Mouse (Mus musculus) CD4-positive naive resting alpha-beta T cell, adult 57 days (primary cell): ENCODE results near the gene Sf1. TPM values are rescaled to one million over a fixed set of nuclear protein-coding genes. Genes with fewer than 3 reads are reported as not detected.

Experiments used
- total RNA-seq: library from RNA; stranded (reverse); gene quantifications from one replicate; pipeline ENCODE4 v1.2.4, GENCODE M21; 2023

The Sf1 gene
- 1,089 TPM for total RNA-seq

DNA sequence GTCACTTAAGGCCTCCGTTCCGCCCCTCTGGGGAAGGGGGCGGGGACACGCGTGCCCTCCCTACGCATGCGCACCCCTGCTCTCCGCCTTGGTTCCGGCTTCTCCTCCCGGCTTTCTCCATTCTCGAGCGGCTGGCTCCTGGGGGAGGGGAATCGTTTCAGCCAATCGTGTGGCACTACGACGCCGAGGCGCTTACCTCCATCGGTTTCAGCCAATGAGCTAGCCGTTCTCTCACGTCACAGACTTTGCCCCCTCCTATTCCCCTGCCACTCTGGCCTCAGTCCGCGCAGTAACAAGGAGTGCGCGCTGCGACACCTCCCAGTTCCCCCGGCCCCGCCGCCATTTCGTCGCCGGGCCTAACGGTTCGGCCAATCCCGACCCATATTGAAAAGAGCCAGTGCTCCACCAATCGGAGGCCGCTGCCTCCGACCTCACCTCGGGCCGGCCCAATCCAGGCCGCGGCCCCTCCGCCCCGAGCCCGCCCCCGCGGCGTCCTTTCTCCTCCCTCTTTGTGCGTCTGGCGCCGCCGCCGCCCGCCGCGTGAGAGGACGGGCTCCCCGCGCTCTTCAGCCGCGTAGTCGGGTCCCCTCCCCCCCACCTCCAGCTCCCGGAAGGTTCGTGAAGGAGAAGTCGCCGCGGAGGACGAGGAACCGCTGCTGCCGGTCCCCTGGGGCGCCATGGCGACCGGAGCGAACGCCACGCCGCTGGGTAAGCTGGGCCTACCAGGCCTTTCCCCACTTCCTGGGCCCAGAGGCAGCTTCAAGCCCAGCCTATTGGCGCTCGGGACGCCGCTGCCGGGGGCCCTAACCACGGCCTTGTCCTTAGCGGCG, at the start of gene Sf1:
Sf1 (plus strand) TSS at position 280 of the 830 bp plus-strand sequence.

DNA sequence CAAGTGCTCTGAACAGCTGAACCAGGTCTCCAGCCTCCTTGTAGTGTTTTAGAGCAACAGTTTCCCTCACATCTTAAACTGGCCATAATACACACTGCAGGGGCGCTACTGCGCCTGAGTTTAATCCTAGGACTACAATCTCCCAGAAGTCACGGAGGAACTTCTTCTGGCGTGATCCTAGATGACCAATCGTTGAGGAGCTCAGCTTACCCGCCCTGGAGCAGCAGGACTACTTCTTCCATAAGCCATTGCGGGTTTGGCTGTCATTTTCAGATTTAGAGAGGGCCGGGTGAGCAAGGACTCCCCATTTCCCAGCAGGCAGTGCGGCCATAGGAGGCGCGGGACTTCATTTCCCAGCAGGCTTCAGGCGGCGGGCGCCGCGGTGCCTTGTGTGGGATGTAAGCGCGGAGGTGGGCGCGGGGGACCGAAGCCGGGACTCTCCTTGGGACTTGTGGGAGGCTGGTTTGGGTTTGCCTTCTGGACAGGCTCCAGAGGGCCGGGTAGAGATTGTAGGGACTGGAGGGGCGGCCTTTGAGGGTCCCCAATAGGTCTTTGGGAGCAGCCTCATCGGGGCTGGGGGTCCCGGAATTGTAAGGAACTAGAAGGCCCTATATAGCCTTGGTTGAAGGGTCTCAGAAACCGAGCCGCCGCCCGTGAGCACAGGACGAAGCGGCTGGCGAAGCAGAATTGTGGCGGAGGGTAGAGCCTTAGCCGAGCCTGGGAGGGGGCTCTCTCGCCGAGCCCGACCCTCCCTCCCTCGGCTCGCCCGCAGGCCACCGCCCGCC, 28.6 kb upstream of the Sf1 start, which contains the start of gene Men1:
Men1 (plus strand) TSS at position 307 of the 785 bp plus-strand sequence.

DNA sequence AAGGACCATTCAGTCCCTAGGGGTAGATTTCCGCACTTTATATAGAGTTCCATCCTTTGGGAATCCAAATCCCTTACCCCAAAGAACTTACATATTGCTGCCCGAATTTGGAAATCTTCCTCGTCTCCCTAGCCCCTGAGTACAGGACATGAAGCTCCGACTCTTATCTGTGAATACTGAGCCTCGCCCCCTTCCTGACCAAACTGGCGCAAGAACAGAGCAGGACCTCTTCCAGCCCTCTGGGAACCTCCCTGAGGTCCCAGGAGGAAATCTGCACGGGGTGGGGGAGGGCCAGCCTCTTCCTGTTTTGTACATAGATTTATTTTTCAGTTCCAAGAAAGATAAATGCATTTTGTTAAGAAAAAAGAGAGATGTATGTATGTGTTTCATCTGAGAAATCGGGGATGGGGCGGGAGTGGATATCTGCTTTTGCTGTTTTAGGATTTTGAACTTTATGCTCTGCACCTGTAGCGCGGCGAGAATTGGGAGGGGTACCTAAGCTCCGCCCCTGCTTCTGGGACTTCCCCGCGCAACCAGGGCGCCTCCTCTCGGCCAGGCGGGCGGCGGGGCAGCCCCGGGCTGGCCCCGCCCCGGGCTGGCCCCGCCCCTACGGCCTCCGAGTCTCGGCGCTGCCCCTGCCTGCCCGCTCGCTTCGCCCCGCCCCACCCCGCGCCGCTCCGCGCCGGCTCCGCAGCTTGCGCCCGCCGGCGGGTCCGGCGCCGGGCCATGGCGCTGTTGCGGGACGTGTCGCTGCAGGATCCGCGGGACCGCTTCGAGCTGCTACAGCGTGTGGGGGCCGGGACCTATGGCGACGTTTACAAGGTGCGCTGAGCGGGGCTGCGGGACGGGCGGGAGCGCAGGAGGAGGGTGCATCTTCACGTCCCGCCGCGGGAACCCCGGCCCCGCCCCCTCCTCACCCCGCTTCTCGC, 22.7 kb upstream of the Sf1 start, which contains the start of gene Map4k2:
Map4k2 (plus strand) TSS at position 612 of the 929 bp plus-strand sequence.

DNA sequence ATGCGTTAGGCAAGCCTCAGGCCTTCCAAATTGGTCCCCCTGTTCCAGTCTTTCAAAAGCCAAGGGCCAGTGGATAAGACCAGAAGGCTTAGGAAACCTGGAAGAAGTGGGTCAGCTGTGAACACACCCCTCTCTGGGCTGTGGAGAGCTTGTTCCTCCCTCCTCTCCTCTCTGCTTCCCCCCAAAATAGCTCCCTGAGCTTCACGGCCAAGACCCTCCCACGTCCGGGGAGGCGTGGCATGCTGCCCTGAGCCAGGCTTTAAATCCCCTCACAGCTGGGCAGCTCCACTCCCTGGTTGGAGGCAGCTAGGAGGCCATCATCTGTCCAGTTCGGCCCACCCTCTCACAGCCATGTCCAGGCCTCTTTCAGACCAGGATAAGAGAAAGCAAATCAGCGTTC, 20.6 kb downstream of the Sf1 start, which contains the start of gene Pygm:
Pygm (plus strand) TSS at position 272 of the 400 bp plus-strand sequence.

DNA sequence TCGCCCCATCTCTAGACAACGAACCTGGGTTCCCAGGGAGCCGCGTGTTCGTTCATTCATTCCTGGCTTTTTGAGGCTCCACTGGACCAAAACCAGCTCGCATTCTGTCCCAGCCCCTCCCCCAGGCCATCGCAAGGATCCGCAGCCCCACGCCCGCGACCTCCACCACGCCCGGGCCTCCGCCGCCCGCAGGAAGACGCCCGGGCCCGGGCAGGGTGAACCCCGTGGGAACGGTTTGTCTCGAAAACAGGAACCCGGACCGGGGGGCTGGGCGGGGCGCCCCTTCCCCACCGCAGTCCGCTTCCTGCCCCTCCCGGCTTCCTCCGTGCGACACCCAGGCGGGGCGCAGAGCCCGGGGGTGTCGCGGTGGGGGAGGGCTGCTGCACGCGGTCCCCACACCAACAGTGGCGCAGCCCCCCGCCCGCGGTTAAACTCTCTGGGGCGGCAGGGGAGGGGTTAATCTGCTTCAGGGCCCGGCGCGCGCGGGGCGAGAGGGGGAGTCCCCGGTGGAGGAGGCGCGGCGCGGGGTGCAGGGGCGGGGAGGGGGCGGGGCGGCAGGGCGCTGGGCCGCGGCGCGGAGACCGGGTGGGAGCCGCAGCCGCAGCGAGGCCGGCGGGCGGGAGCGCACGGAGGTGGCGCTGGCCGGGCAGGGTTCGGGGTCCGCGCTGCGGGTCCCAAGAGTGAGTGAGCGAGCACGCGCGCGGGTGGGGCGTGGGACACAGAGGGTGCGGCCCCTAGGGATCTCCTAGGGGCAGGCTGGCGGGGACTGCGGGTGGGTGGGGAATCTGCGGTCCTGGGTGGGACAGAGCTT, 36.0 kb downstream of the Sf1 start, which contains the start of gene Rasgrp2:
Rasgrp2 (plus strand) TSS at position 56 of the 811 bp plus-strand sequence.

DNA sequence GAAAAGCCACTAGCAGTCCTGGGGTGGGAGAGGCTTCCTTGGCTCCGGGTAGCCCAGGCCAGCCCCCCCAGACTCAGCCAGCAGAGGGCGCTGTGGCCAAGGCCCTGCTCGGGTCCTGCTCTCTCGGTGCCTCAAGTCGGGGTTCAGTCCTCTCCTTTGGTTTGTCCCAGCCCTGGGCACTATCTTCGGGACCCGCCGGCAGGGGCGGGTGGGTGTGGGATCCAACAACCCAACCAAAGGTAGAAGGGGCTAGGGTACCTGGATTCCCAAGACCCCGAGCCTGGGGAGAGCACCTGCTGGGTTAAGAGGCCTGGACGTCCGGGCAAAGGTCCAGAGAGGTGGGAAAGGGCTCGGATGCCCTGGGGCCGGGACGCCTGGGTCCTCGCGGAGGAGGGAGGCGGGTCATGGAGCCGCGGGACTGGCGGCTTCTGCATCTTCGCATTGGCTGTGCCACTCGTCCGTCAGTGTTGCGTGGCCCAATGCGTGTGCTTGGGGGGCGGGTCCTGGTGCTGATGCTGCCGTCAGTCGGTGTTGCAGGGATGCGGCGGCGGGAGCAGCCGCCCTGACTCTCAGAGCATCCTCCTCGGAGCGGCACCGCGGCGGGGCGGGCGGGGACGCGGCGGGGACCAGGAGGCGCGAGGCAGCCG, 54.9 kb downstream of the Sf1 start, which contains the start of gene Nrxn2:
Nrxn2 (plus strand) TSS at position 499 of the 647 bp plus-strand sequence.

Other genes with a start within 250 kb of the Sf1 start
- 13.2 TPM for gene Sac3d1, start 245.0 kb upstream of the Sf1 start, total RNA-seq
- 33.3 TPM for gene Snx15, start 235.4 kb upstream of the Sf1 start, total RNA-seq
- gene Batf2, start 222.7 kb upstream of the Sf1 start, total RNA-seq = not detected
- 26.4 TPM for gene Arl2, start 222.1 kb upstream of the Sf1 start, total RNA-seq
- gene Majin, start 179.3 kb upstream of the Sf1 start, total RNA-seq = not detected
- not detected for gene Gpha2, start 137.3 kb upstream of the Sf1 start, total RNA-seq
- 26.0 TPM for gene Ppp2r5b, start 127.8 kb upstream of the Sf1 start, total RNA-seq
- 188 TPM for gene Atg2a, start 122.0 kb upstream of the Sf1 start, total RNA-seq
- gene Ehd1, start 87.0 kb upstream of the Sf1 start, total RNA-seq = 24.4 TPM
- 8.2 TPM for gene Cdc42bpg, start 57.2 kb upstream of the Sf1 start, total RNA-seq
- 38.0 TPM for gene Men1, start 28.7 kb upstream of the Sf1 start, total RNA-seq
- gene Map4k2, start 22.6 kb upstream of the Sf1 start, total RNA-seq = 557 TPM
- 46.4 TPM for gene Pygm, start 20.7 kb downstream of the Sf1 start, total RNA-seq
- gene Rasgrp2, start 35.6 kb downstream of the Sf1 start, total RNA-seq = 934 TPM
- 0.38 TPM for gene Nrxn2, start 55.0 kb downstream of the Sf1 start, total RNA-seq
- not detected for gene Slc22a12, start 179.3 kb downstream of the Sf1 start, total RNA-seq